Mouse (Mus musculus): ENCODE data around the gene Rhox3e. TPM values are rescaled to one million over a fixed set of nuclear protein-coding genes. Genes with fewer than 3 reads are reported as not detected.
"Not testable (repeated sequence)": the region's sequence is repeated elsewhere in the genome, so short reads cannot be mapped to it uniquely, and the experiment has no call there.

Gene Rhox3e
- total RNA-seq (2022), result not detected

GRCm38 (mm10) chrX:37541719-37542118 lies at the start of gene Rhox3e:
Gene Rhox3e, plus strand, starts transcription at chrX:37542019.
- not testable (repeated sequence) for DNase-seq (ENCODE audit: low spot score)

GRCm38 (mm10) chrX:37514059-37514458 lies 27.8 kb upstream of the Rhox3e start, which contains the start of gene Rhox4d:
Gene Rhox4d, plus strand, starts transcription at chrX:37514359.
- not testable (repeated sequence) for DNase-seq (ENCODE audit: low spot score)

GRCm38 (mm10) chrX:37530152-37530551 lies 11.7 kb upstream of the Rhox3e start, which contains the start of gene Rhox2e:
Gene Rhox2e, plus strand, starts transcription at chrX:37530452.
- DNase-seq (ENCODE audit: low spot score), result not testable (repeated sequence)

GRCm38 (mm10) chrX:37557112-37557511 lies 15.3 kb downstream of the Rhox3e start, which contains the start of gene Rhox4e:
Gene Rhox4e, plus strand, starts transcription at chrX:37557412.
- DNase-seq (ENCODE audit: low spot score), result not testable (repeated sequence)

- not testable (repeated sequence) for DNase-seq (ENCODE audit: low spot score)
Measured at GRCm38 (mm10) chrX:37571105-37571504, 29.3 kb downstream of the Rhox3e start, which contains the start of gene Rhox2f. Gene Rhox2f, plus strand, starts transcription at chrX:37571405.

- not testable (repeated sequence) for DNase-seq (ENCODE audit: low spot score)
Measured at GRCm38 (mm10) chrX:37572638-37573037, 30.8 kb downstream of the Rhox3e start.

GRCm38 (mm10) chrX:37580692-37581091 lies 38.9 kb downstream of the Rhox3e start, which contains the start of gene Rhox3f:
Gene Rhox3f, plus strand, starts transcription at chrX:37580992.
- not testable (repeated sequence) for DNase-seq (ENCODE audit: low spot score)

Other genes starting within 250 kb of the Rhox3e start
- not detected for gene Rhox3a2, start 162.0 kb upstream of the Rhox3e start, total RNA-seq (2022)
- not detected for gene Rhox4a2, start 151.2 kb upstream of the Rhox3e start, total RNA-seq (2022)
- not detected for gene Rhox2b, start 130.0 kb upstream of the Rhox3e start, total RNA-seq (2022)
- gene Rhox4b, start 109.5 kb upstream of the Rhox3e start, total RNA-seq (2022), result not detected
- gene Rhox2c, start 88.3 kb upstream of the Rhox3e start, total RNA-seq (2022), result under 1 TPM in 1 of 4 experiments, not detected in 3; 0.85 TPM
- gene Rhox3c, start 83.4 kb upstream of the Rhox3e start, total RNA-seq (2022), result not detected
- not detected for gene Rhox4c, start 61.7 kb upstream of the Rhox3e start, total RNA-seq (2022)
- not detected for gene Rhox2d, start 48.6 kb upstream of the Rhox3e start, total RNA-seq (2022)
- not detected for gene Rhox4d, start 27.7 kb upstream of the Rhox3e start, total RNA-seq (2022)
- gene Rhox2e, start 11.6 kb upstream of the Rhox3e start, total RNA-seq (2022), result not detected
- not detected for gene Rhox4e, start 15.4 kb downstream of the Rhox3e start, total RNA-seq (2022)
- gene Rhox2f, start 29.4 kb downstream of the Rhox3e start, total RNA-seq (2022), result not detected
- not detected for gene Rhox3f, start 39.0 kb downstream of the Rhox3e start, total RNA-seq (2022)
- not detected for gene Rhox4f, start 65.7 kb downstream of the Rhox3e start, total RNA-seq (2022)
- not detected for gene Rhox3g, start 86.6 kb downstream of the Rhox3e start, total RNA-seq (2022)
- gene Rhox2g, start 101.5 kb downstream of the Rhox3e start, total RNA-seq (2022), result not detected
- not detected for gene Rhox4g, start 109.3 kb downstream of the Rhox3e start, total RNA-seq (2022)
- not detected for gene Rhox3h, start 126.7 kb downstream of the Rhox3e start, total RNA-seq (2022)
- under 1 TPM in 2 of 4 experiments, not detected in 2; 0.63 to 0.72 TPM for gene Rhox2h, start 131.3 kb downstream of the Rhox3e start, total RNA-seq (2022)